Mouse (Mus musculus) cerebellum, adult 2 months (tissue): Measurements from ENCODE around the gene Pde6d.

ENCODE experiments used
- CTCF ChIP-seq: fragments of 200-500 bp; IDR thresholded peaks from 2 replicates; pipeline ENCODE4 v1.5.1; 2011; ENCODE audit warnings: low read depth, mild to moderate bottlenecking, control low read depth, low read length, moderate library complexity, borderline replicate concordance; ENCODE audit not compliant: insufficient read depth
- POLR2A ChIP-seq: fragments of 200-500 bp; IDR thresholded peaks from 2 replicates; pipeline ENCODE4 v1.6.1; 2011; ENCODE audit warnings: low read length, control low read depth, borderline replicate concordance; ENCODE audit not compliant: insufficient read depth

DNA sequence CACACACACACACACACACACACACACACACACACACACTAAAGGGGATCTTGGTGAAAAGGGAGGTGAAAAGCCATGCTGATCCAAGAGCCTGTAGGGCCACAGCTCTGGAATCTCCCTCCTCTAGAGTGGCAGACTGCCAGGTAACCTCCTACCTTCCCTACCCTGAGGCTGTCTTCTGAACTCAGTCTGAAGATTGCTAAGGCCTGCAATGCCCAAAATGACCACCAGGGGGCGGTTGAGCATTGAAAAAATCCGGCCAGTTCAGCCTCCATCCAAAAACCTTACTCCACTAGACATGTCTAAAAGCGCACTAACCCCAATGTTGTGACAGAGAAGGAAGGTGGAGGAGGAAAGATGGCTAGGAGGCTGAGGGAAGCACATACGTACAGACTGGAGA is 80.9 kb downstream of the Pde6d start:
- TF ChIP-seq CTCF (peak; percentile 87), POLR2A (peak; percentile 20; the same call in 1 of the 2 replicates)
